Mouse (Mus musculus) erythroblast, embryonic 14.5 days (primary cell): ENCODE measurements around the gene Fyn. TPM values are rescaled to one million over a fixed set of nuclear protein-coding genes. Genes with fewer than 3 reads are reported as not detected.

ENCODE experiments used
- H3K27me3 ChIP-seq: 2 replicates; pipeline ENCODE4 v1.6.1; 2012; ENCODE audit warnings: inconsistent platforms; ENCODE audit not compliant: control insufficient read depth
- H3K36me3 ChIP-seq: 2 replicates; pipeline ENCODE4 v1.6.1; 2012; ENCODE audit warnings: mild to moderate bottlenecking, inconsistent platforms; ENCODE audit not compliant: control insufficient read depth
- H3K4me1 ChIP-seq: 2 replicates; pipeline ENCODE4 v1.6.1; 2012; ENCODE audit warnings: inconsistent platforms; ENCODE audit not compliant: control insufficient read depth
- H3K4me3 ChIP-seq: replicated peaks from 2 replicates; pipeline ENCODE3; 2012; ENCODE audit warnings: moderate library complexity, mild to moderate bottlenecking, inconsistent platforms
- H3K9me3 ChIP-seq: 2 replicates; pipeline ENCODE4 v1.6.1; 2012; ENCODE audit warnings: low read length, inconsistent platforms, mixed read lengths; ENCODE audit not compliant: control insufficient read depth
- GATA1 ChIP-seq: IDR thresholded peaks from 2 replicates; pipeline ENCODE4 v1.6.1; 2012; ENCODE audit warnings: low read length, inconsistent platforms, mixed read lengths
- TAL1 ChIP-seq: IDR thresholded peaks from 3 replicates; pipeline ENCODE4 v1.6.1; 2012; ENCODE audit warnings: low read length, inconsistent platforms, mixed read lengths
- polyA plus RNA-seq: library from polyadenylated mRNA; stranded (reverse); fragments of >175 nt; gene quantifications from 2 replicates; pipeline ENCODE4 v1.2.3, GENCODE M21; 2012

Gene Fyn
- polyA plus RNA-seq, 1 experiment = 1.1 TPM

DNA sequence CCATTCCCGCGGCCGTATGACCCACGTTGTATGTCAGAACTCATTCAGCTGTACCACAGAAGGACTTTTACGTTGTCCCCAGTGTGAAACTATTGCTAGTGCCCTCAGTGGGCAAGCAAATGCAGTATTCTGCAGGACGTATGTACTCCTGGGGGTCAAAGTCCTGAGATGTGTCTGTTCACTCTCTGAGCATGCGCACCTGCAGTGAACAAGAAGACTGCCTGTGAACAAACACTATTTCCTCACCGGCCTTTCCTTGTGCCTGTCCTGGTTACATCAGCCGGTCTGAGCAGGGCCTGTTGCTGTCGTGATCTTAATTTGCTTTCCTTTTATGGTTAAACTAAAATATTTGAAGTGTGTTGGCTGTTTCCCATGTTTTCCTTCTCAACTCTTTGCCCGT, 77.2 kb downstream of the Fyn start:
- TF ChIP-seq GATA1 = no peak
- no peak for TF ChIP-seq TAL1
- H3K4me3 ChIP-seq = no peak overlapping the region
- H3K36me3 ChIP-seq = no peaks in the 10 kb centered on the region
- H3K27me3 ChIP-seq = no peaks in the 10 kb centered on the region
- H3K4me1 ChIP-seq = no peaks in the 10 kb centered on the region
- no peaks in the 10 kb centered on the region for H3K9me3 ChIP-seq

DNA sequence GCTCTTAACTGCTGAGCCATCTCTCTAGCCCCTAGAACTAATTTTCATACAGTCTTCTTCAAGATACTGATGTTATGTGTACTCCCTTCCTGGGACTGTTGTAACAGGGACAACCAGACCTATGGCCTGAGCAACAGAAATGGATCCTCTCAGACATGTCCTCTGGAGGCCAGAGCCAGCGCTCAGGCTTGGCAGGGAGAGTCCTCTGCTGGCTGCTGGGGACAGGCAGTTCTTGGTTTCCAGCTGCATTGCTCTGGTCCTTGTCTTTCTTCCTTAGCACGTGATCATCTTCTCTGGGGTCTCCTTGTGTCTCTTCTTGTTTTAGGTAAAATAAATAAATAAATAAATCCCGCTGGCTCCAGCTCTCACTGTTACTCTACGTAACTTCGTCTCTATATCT, 78.1 kb downstream of the Fyn start:
- Histone ChIP-seq H3K4me3 (no peak overlapping the region), H3K4me1 (no peaks in the 10 kb centered on the region), H3K27me3 (no peaks in the 10 kb centered on the region), H3K36me3 (no peaks in the 10 kb centered on the region), H3K9me3 (no peaks in the 10 kb centered on the region)
- TF ChIP-seq GATA1 (no peak), TAL1 (no peak)

DNA sequence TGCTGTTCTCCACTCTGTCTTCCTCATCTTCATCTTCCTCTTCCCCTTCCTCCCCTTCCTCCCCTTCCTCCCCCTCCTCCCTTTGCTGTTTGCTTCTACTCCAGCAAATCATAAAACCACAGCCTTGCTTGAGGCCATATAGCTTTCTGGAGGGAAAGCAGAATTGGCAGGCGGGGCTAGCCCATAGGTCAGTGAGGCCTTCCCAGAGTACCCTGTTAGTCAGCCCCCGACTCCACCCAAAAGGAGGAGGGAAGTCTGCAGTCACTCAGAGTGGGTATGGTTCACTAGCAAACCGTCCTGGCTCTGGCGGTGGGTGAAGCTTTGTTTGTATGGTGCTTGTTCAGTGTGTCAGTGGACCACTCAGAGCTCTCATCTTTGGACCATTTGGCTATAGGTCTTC, 80.5 kb downstream of the Fyn start:
- Histone ChIP-seq H3K27me3 (no peaks in the 10 kb centered on the region), H3K9me3 (no peaks in the 10 kb centered on the region), H3K36me3 (no peaks in the 10 kb centered on the region), H3K4me1 (no peaks in the 10 kb centered on the region), H3K4me3 (no peak overlapping the region)
- TF ChIP-seq TAL1 (no peak), GATA1 (no peak)

DNA sequence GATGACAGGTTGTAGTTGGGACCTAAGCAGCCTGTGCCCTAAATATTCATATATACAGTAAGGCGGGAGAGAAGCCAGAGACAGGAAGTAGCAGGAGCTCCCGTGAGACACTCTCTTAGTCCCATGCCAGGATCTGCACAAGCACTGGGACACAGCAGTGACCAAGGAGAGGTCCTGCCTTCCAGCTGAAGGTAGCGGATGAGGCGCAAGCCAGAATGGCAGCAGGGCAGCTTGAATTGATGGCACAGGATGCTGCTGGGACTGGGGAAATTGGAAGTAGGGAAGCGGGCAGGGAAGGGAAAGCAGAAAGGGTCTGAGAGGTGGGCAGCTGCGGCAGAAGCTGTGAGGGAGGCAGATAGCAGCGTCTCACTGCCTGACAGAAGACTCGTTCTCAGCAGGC, 81.7 kb downstream of the Fyn start:
- Histone ChIP-seq H3K4me3 (no peak overlapping the region), H3K4me1 (peaks cover under 1% of the 10 kb centered on the region; the same call in 1 of the 2 replicates), H3K27me3 (no peaks in the 10 kb centered on the region), H3K9me3 (no peaks in the 10 kb centered on the region), H3K36me3 (no peaks in the 10 kb centered on the region)
- TF ChIP-seq TAL1 (no peak), GATA1 (no peak)

DNA sequence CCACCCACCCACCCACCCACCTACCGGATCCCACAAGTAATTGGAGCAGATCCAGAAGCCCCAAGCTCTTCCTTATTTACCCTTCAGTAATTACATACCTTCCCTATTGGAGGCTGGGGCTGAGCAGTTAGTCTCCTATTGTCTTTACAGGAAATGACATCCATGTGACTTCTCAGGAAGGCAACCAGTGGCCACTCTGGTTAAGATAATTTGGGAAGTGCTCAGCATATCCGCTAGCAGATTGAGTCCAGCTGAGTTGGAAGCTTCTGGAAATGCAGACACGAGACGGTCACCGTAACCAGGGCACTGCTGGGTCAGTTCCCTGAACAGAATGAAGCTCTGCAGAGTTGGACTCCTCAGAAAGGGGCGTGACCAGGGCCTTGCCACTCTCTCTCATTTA, 82.4 kb downstream of the Fyn start:
- Histone ChIP-seq H3K27me3 (no peaks in the 10 kb centered on the region), H3K4me1 (peaks cover 8% of the 10 kb centered on the region), H3K9me3 (no peaks in the 10 kb centered on the region), H3K4me3 (no peak overlapping the region), H3K36me3 (no peaks in the 10 kb centered on the region; the same call in 1 of the 2 replicates)
- TF ChIP-seq TAL1 (no peak), GATA1 (no peak)

DNA sequence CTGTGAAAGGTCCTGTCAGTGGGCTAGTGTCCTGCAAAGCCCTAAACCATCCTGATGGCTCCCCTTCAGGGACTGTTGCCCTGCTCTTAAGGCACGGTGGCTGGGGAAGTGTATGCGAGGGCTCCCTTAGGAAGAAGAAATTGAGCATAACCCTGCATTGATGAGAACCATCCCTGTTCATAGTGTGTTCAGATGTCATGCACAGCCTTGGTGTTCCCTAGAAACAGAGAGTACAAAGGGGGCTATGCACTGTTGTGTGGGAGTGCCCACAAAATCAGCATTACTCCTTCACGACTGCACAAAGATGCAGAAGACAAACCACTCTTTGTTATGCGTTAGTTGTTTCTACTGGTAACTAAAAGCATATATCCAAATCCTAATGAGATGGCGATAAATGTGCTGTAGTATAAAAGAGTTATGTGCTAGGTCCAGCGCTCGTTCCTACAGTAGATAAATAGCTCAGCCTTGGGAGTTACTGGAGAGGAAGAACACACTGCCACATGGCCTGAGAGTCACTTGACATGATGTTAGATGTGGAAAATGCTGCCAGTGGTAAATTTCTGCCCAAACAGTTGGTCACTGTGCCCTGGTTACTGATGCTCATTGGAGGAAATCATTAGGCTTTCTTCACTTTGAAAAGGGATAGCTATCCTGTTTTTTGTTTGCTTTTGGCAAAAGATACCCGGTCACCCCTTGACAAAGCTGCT, 83.4 kb downstream of the Fyn start:
- no peak for TF ChIP-seq TAL1
- TF ChIP-seq GATA1 = no peak
- Histone ChIP-seq H3K9me3 (no peaks in the 10 kb centered on the region), H3K4me1 (peaks cover 16% of the 10 kb centered on the region), H3K36me3 (peaks cover under 1% of the 10 kb centered on the region; the same call in 1 of the 2 replicates), H3K27me3 (no peaks in the 10 kb centered on the region), H3K4me3 (no peak overlapping the region)

DNA sequence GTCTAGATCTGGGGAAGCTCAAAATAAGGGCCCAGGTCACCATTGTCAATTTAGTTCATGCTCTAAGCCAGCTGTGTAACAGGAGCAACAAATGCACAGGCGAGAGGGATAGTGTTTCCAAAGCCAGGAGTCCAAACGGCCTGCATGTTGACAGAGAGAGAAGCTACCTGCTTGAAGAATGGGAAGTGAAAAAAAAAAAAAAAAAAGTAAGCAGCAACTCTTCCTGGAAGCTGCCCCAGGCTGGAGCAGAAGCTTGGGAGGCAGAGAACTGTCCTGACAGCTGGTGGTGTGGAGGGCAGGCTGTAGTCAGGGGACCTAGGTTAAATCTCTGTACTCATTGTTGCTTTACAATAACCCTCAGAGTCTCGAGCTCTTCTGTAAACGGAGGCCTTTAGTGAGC, 86.7 kb downstream of the Fyn start:
- no peak overlapping the region for H3K4me3 ChIP-seq
- H3K36me3 ChIP-seq = peaks cover 2% of the 10 kb centered on the region; the same call in 1 of the 2 replicates
- TF ChIP-seq GATA1 (no peak), TAL1 (no peak)
- H3K4me1 ChIP-seq = peaks cover 41% of the 10 kb centered on the region
- no peaks in the 10 kb centered on the region for H3K27me3 ChIP-seq
- no peaks in the 10 kb centered on the region for H3K9me3 ChIP-seq

DNA sequence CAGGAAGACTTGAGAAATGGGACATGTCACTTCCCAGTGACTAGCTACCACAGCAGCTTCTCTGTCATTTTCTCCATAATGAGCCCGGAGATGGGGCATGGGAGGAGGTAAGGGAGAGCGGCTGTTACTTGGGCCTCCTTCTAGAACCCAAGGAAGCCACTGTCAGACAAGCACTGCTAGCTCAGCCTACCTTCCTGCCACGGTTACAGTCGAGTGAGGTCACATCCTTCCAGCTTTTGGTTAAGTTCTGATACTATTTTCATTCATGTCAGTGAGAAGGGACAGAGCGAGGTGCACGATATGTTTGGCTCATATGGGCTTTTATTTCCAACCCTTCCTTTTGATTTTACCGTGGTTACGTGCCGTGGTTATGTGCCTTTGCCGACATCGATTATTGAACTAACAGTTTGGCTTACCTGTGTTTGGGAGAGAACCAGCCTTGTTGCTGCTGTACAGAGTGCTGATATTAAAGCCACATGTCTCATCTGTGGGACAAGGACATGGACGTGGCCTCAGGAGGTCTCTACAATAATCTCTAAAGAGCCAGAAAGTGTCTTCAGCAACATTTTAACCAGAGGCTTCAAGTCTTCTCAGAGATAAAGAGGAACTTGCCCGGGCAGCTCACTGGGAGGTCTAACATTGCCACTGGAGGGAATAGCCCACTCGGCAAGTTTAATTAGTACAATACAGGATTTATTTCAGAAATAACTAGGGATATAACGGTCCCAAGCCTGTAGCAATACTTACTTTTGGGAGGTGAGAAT, 87.4 kb downstream of the Fyn start:
- no peak overlapping the region for H3K4me3 ChIP-seq
- no peaks in the 10 kb centered on the region for H3K9me3 ChIP-seq
- TF ChIP-seq TAL1 = no peak
- H3K27me3 ChIP-seq = no peaks in the 10 kb centered on the region
- peaks cover 2% of the 10 kb centered on the region; the same call in 1 of the 2 replicates for H3K36me3 ChIP-seq
- peaks cover 41% of the 10 kb centered on the region for H3K4me1 ChIP-seq

DNA sequence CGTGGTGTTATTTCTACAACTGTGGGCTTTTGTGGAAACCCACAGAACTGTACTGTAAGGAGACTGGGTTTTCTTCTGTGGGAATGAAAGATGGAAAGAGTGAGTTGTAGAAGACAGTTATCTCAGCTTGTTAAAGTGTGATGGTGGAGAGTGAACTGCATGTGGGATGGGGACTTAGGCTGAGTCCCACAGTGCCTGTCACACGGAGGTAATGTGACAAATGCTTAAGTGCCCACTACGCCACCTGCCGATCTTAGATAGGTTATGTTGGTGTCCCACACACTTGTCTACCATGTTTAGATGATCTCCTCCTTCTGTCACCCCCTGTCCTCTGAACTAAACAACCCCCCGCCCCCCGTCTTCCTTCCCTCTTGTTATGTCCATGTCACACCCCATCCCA, 88.1 kb downstream of the Fyn start:
- no peaks in the 10 kb centered on the region for H3K9me3 ChIP-seq
- H3K4me3 ChIP-seq = no peak overlapping the region
- TF ChIP-seq GATA1 = no peak
- TF ChIP-seq TAL1 = no peak
- H3K4me1 ChIP-seq = peaks cover 41% of the 10 kb centered on the region
- H3K36me3 ChIP-seq = peaks cover 2% of the 10 kb centered on the region; the same call in 1 of the 2 replicates
- no peaks in the 10 kb centered on the region for H3K27me3 ChIP-seq
